Mouse (Mus musculus) kidney, postnatal 14 days (tissue): Measurements from ENCODE around the gene Aspdh.

ENCODE experiments used
- DNase-seq: peaks from one replicate; pipeline ENCODE4 v3.0.0; 2022; ENCODE audit warnings: mixed read lengths

The Aspdh gene

DNA sequence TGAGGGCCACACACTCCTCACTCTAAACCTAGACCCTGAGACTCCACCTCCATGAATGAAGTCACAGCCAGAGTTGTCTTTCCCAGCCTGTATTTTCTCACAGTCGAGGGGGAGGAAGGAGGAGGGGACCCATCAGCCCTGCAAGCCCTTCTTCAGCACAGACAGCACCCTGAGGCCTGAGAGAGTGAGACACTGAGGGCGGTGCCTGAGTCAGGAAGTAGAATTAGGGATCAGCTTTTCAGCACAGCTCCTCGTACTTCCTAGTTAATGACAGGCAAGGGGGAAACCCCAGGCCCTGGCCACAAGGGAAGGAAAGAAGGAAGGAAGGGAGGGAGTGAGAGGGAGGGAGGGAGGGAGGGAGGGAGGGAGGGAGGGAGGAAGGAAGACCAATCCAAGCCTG lies 11.9 kb upstream of the Aspdh start:
- no peak for DNase-seq

GRCm38 (mm10) chr7:44456302-44456701 lies 8.9 kb upstream of the Aspdh start:
- DNase-seq = no peak

DNA sequence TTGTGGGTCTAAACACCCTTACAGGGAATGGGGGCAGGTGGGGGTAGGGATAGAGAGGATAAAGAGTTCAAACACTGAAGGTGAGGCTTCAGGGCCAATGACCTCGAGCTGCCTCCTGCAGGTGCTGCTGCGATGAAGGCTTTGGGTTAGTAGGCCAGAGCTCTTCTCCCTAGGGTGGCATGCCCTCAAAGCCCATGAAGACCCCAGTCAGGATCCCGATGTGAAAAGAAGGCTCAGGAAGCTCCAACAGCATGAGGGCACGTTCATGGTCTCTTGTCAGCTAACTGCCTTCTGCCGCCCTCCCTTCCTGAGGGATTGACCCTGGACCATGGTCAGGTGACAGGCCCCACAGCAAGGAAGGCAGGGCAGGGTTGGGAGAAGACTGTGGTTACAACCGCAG lies 5.1 kb upstream of the Aspdh start:
- DNase-seq = no peak

DNA sequence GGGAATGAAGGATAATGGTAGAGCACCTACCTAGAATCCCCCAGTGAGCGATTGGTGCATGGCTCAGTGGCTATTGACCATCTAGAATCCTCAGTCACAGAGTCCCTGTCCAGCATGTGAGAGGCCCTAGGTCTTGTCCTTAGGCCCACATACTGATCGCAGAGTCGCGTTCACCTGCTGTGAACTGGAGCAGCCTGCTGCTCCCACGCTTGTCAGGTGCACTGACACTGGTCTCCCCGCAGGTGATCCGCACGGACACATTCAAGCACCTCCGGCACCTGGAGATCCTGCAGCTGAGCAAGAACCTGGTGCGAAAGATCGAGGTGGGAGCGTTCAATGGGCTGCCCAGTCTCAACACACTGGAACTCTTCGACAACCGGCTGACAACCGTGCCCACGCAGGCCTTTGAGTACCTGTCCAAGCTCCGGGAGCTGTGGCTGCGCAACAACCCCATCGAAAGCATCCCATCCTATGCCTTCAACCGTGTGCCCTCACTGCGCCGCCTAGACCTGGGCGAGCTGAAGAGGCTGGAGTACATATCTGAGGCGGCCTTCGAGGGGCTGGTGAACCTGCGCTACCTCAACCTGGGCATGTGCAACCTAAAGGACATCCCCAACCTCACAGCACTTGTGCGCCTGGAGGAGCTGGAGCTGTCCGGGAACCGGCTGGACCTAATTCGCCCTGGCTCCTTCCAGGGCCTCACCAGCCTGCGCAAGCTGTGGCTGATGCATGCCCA lies 4.3 kb upstream of the Aspdh start:
- no peak for DNase-seq

- no peak for DNase-seq
Observed at GRCm38 (mm10) chr7:44461503-44462217, 3.5 kb upstream of the Aspdh start.

- DNase-seq = peak; percentile 53
Observed at GRCm38 (mm10) chr7:44462218-44463055, 2.8 kb upstream of the Aspdh start.

GRCm38 (mm10) chr7:44463056-44463425 lies 2.1 kb upstream of the Aspdh start:
- no peak for DNase-seq

- no peak for DNase-seq
Observed at GRCm38 (mm10) chr7:44463556-44464225, 1.5 kb upstream of the Aspdh start.

DNA sequence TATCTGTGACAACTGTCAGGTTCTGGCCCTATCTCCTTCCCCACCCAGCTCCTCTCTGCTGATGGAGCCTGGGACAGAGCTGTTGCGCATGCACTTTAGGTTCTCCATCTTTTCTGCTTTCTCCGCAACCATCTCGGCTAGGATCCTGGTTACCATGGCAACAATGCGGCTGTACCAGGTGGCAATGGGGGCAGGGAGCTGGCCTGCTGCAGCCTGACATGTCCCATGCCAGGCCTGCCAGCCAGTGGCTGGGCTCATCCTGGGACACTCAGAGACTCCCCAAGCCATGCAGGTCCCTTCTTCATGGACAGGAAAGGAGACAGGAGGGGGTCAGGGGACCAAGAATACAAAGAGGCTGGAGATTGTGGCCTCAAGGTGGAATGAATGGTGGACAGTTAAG lies 680 bp upstream of the Aspdh start:
- no peak for DNase-seq

GRCm38 (mm10) chr7:44466006-44466887 lies 1.1 kb downstream of the Aspdh start:
- DNase-seq = no peak

- no peak for DNase-seq
Observed at GRCm38 (mm10) chr7:44466888-44467311, 1.7 kb downstream of the Aspdh start.

DNA sequence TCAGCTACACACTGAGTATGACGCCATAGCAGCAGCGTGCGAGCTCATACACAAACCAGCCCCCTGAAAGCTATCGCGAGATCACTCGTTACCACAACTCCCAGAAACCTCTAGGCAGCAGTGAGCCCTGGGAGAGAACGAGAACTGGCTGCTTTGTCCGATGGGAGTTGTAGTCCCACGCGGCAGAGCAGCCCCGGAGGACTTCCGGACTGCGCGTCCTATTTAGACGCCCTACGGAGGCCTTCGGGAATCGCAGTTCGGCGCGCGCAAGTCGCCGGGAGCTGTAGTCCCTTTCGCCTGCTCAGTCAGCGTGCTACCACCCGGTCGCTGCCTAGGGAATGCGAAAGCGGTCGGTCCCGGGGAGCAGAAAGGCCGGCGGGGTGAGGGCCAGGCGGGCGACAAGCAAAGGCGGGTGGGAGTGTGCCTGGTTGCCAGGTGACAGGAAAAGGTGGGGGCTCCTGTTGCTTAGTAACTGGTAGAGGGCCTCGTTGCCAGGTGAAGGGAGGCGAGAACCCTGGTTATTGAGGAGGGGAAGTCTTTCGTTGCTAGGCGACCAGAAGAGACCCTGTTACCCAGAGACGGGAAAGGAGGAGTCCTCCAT lies 2.7 kb downstream of the Aspdh start, which contains the start of gene Josd2:
Josd2 (plus strand) TSS at position 170 of the 601 bp plus-strand sequence.
- peak; percentile 97 for DNase-seq

DNA sequence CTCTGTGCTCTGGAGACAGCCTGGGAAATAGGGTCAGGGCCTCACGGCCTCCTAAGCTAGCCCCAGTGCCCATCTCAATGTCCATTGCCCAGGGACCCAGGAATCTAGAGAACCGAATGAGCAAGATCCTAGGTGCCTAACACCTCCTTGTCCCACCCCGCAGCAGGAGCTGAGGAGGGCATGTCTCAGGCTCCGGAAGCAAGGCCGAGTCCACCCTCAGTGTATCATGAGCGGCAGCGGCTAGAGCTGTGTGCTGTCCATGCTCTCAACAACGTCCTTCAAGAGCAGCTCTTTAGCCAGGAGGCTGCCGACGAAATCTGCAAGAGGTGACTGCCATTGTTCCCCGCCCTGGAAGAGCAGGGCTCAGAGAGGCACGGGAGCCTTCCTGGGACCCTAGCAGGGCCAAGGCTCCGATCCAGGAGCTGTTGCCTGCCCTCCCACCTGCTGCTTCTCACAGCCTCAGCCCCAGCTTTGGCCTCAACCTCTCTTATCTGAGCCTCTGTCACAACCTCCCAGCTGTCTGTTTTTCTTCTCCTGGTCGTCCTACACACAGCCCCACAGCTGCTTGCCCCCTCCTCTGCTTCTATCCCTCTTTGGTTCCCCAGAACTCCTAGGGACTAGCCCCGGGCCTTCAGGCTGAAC lies 3.6 kb downstream of the Aspdh start:
- DNase-seq = no peak

GRCm38 (mm10) chr7:44469677-44470675 lies 4.8 kb downstream of the Aspdh start:
- no peak for DNase-seq

DNA sequence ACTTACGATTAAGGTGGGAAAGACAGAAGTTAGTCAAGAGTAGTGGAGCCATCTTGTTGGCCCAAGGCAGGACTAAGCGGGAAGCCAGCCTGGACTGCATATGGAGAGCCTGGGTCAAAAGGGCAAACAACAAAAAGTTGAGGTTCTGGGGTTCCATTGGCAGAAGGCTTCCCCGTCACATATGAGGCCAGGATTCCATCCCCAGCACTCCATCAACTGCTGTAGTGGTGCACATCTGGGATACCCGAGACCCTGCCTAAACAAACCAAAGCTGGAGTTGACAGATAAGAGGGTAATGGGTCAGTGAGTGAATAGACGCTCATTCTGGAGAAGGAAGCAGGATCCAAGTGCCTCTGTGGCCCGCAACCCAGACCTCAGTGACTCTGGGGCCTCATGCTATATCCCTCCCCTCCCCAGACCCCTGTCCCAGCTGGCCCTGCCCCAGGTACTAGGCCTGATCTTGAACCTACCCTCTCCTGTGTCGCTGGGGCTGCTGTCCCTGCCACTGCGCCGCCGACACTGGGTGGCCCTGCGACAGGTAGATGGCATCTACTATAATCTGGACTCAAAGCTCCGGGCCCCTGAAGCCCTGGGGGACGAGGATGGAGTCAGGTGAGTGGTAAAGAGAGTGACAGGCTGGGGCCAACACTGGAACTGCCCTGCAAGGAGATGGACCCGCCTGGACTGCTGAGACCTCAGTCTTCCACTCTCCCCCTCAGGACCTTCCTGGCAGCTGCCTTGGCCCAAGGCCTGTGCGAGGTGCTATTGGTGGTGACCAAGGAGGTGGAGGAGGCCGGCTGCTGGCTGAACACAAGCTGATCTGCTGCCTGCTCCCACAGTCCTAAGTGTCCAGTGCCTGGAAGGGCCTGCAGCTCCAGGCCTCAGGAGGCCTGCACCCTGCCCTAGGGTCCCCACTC lies 5.8 kb downstream of the Aspdh start:
- DNase-seq = no peak

DNA sequence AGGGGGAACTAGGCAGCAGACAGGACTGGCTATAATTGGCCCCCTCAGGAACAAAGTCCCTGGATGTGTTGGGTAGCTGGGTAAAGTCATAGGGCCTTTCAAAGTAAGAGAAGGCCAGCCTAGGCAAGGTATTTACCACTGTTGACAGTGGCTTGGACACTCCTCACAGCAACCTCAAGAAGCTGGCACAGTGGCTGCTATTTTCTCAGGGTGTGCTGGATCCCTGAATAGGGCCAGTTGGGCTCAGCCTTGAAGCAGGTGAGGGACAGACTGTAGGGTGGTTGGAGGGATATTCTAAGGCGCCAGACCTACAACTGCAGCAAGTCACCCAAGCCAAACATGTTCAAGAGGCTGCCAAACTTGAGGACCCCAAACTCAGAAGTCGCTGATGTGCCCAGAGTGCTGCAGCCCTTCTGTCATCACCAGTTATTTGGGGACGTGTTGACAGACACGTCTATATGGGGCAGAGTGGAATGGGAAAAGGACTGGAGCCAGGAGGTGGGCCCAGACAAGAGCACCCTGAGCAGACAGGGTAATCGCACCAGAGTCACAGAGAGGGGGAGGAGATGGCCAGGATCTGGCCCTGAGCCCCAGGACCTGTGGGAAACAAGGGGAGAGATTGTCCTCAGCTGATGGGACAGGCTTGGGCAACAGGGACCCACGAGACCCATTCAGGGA lies 6.8 kb downstream of the Aspdh start:
- no peak for DNase-seq

DNA sequence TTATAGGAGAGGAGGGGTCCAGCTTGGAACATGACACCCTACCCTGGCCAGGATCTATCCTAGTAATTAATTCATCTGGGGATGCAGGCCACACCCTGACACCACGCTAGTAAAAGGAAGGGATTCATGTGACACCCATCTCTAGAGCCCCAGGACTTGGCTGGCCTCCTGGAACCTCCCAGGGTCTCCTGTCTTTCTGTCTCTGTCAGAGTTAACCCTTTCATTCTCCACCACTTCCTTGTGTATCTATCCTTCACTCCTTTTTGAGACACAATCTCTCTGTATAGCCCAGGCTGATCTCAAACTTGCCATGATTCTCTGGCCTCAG lies 7.3 kb downstream of the Aspdh start:
- no peak for DNase-seq
